Mouse (Mus musculus): Measurements from ENCODE around the gene Plin2. TPM values are rescaled to one million over a fixed set of nuclear protein-coding genes. Genes with fewer than 3 reads are reported as not detected.

Plin2 gene
- total RNA-seq (2021), result 10 to 100 TPM in 1 of 2 experiments, 1 to 10 TPM in 1; 7.7 to 11.3 TPM
- long read RNA-seq, experiment 1, transcript Plin2-201 (8 exons, 1,888 nt), result major isoform, 10 of 15 reads
- long read RNA-seq, experiment 1, partial matches to known transcripts, result 2 of 15 reads
- long read RNA-seq, experiment 1, other reads (novel, unspliced or antisense), result 3 of 15 reads
- long read RNA-seq, experiment 2, transcript Plin2-201 (8 exons, 1,888 nt), result major isoform, 5 of 6 reads
- long read RNA-seq, experiment 2, partial matches to known transcripts, result 0 of 6 reads
- long read RNA-seq, experiment 2, other reads (novel, unspliced or antisense), result 1 of 6 reads

DNA sequence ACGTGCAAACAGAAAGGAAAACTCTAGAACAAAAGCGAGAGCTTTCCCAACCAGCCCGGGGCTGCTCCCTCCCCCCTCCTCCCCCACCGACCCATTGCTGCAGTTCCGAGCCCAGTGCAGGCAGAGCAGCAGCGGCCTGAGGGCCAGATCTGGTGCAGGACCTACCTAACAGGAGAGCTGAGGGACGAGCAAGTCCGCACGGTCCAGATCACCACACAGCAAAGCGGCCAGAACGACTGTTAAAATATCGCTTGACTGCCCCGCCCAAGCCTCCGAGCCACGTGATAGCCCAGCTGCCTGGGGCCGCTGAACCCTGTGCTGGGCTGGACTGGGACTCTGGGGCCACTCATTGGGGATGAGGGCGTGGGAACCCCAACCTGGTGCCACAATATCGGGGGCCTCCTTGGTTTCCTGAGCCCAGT is at the start of gene Plin2:
Plin2 (minus strand) TSS at position 281 of the 422 bp plus-strand sequence.
- no peak for TF ChIP-seq CTCF (IDR thresholded peaks at IDR 0.05)
- Histone ChIP-seq H3K27ac (peak within 1 kb of the TSS; percentile 70), H3K4me3 (peak within 1 kb of the TSS; percentile 58)
- DNase-seq (ENCODE audit: extremely low spot score in 1 of 2, low spot score in 2 of 2), result peak; percentile 25 to 27
- intact Hi-C loops (cut with DNase I), result no loop called here

DNA sequence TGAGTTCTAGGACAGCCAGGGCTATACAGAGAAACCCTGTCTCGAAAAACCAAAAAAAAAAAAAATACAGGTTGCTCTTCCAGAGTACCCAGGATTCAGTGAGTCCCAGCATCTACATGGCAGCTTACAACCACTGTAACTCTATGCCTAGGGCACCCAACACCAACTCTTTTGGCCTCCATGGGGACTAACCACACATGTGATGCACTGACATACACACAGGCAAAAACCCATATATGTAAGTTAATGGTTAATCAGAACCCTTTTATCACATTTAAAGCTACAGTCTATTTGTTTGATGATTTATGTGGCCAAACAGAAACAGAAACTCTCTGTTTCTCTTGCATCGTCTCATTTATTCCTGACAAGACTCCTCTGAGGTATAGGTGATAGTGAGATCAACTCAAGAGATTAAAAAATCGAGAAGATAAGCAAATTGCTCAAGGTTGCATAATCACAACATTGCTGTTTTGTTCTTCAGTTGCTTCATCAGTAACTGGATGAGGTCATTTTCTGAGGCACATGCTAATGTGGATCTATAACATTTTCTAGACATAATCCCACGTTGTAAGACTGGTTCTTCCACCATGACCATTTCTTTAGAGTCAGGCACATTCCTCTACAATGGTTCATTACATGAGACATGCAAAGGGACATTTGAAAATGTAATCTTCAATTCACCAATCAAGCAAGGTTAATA is 49.2 kb upstream of the Plin2 start:
- H3K4me3 ChIP-seq, result no peak overlapping the region
- no peak for DNase-seq (ENCODE audit: extremely low spot score in 1 of 2, low spot score in 2 of 2)
- intact Hi-C loops (cut with DNase I), result no loop called here
- no peak overlapping the region for H3K27ac ChIP-seq
- TF ChIP-seq CTCF (IDR thresholded peaks at IDR 0.05), result no peak

DNA sequence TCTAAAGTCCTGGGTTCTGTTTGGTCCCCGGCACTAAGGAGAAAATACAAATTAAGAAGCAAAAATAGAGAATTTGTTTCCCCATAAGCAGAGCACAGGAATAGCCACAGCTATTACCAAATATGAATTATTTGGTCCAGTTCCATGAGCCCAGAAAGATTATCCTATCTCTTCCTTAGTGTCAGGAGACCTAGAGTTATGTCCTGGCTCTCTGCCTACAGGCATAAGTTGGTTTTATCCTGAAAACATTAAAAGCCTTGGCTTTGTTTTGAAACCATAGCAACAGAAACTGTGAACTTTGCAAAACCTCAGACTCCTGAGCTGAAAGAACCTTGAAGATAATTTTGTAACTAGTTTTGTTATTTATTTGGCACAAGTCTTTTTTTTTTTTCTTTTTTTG is 47.3 kb upstream of the Plin2 start:
- no peak overlapping the region for H3K4me3 ChIP-seq
- no peak overlapping the region for H3K27ac ChIP-seq
- intact Hi-C loops (cut with DNase I), result no loop called here
- TF ChIP-seq CTCF (IDR thresholded peaks at IDR 0.05), result no peak
- DNase-seq (ENCODE audit: extremely low spot score in 1 of 2, low spot score in 2 of 2), result no peak

DNA sequence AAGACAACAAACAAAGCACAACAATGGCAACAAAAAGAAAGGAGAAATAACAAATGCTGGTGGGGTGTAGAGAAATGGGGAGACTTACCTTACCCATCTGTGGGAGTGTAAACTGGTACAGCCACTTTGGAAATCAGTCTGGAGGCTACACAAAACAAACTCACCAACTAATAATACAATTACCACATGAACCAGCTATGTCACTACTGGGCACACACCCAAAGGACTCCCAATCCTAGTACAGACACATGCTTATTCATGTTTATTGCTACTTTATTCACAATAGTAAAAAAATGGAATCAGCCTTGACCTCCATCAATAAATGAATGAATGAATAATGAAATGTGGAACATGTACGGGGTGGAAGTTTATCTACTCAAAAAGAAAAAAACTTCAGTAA is 45.5 kb upstream of the Plin2 start:
- no peak for TF ChIP-seq CTCF (IDR thresholded peaks at IDR 0.05)
- intact Hi-C loops (cut with DNase I), result no loop called here
- no peak for DNase-seq (ENCODE audit: extremely low spot score in 1 of 2, low spot score in 2 of 2)
- H3K27ac ChIP-seq, result no peak overlapping the region
- H3K4me3 ChIP-seq, result no peak overlapping the region

DNA sequence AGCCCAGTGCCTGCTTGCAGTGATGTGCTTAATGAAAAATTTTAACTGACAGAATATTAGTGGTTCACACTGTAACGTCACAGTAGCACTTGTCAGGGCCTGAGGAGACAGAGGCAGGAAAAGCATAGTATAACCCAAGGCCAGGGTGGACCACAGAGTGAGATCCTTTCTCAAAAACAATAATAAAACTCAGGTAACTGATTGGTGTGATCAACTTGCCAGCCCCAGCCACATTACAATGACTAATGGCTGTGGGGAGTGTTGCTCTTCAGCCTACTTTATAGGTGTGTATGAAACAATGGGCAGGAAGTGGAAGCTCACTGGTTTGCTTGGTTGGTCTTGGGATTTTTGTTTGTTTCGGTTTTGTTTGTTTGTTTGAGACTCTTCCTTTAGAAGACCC is 43.7 kb upstream of the Plin2 start:
- no peak for DNase-seq (ENCODE audit: extremely low spot score in 1 of 2, low spot score in 2 of 2)
- H3K4me3 ChIP-seq, result no peak overlapping the region
- intact Hi-C loops (cut with DNase I), result no loop called here
- no peak overlapping the region; the same call in 1 of the 2 replicates for H3K27ac ChIP-seq
- no peak for TF ChIP-seq CTCF (IDR thresholded peaks at IDR 0.05)

DNA sequence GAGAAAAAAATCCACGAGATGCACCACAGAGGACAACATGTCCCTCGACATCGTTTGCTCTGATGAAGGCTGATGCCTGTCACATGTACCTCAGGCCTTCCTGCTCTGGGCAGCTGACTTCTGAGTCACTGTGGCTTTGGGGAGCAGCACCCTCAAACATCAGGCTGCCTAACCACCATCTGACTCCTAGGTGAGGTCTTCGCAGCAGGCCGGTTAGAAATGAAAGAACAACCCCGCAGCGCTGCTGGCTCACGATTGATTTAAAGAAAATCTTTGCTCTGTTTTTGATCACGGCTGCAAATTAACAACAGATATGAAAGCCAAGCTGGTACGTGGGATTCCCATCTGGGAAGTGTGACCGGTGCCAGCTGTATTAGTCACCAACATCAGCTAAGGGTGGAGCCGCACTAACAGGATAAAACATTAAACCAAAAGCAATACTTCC is 42.9 kb upstream of the Plin2 start:
- H3K27ac ChIP-seq, result peak overlapping the region; percentile 58
- TF ChIP-seq CTCF (IDR thresholded peaks at IDR 0.05), result no peak
- DNase-seq (ENCODE audit: extremely low spot score in 1 of 2, low spot score in 2 of 2), result peak; percentile 37 to 54
- intact Hi-C loops (cut with DNase I), result no loop called here
- H3K4me3 ChIP-seq, result peak overlapping the region; percentile 19

DNA sequence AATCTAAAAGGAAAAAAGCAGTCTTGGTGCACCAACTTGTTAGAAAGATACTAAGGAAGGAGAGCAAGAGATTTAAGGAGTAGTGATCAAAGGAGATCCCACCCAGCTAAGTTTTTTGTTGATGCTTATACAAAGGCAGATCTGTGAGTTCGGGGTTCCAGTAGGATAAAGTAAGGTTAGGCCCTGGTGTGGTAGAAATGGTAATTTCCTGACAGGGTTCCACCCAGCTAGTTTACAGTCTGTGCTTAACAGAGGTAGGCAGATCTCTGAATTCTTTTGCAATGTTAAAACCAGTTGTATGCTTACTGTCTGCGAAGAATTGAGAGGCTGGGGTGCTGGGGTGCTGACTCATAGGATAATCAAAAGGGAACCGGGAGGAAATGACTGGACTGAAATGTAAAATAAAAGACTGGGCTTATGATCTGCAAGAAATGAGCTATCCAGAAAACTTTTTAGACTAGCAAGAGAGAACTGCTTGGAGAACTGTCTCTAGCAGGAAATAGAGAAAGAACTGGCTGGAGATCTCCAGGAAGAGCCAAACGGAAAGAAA is 40.9 kb upstream of the Plin2 start:
- no peak for DNase-seq (ENCODE audit: extremely low spot score in 1 of 2, low spot score in 2 of 2)
- no peak overlapping the region for H3K27ac ChIP-seq
- intact Hi-C loops (cut with DNase I), result no loop called here
- H3K4me3 ChIP-seq, result no peak overlapping the region
- no peak for TF ChIP-seq CTCF (IDR thresholded peaks at IDR 0.05)

DNA sequence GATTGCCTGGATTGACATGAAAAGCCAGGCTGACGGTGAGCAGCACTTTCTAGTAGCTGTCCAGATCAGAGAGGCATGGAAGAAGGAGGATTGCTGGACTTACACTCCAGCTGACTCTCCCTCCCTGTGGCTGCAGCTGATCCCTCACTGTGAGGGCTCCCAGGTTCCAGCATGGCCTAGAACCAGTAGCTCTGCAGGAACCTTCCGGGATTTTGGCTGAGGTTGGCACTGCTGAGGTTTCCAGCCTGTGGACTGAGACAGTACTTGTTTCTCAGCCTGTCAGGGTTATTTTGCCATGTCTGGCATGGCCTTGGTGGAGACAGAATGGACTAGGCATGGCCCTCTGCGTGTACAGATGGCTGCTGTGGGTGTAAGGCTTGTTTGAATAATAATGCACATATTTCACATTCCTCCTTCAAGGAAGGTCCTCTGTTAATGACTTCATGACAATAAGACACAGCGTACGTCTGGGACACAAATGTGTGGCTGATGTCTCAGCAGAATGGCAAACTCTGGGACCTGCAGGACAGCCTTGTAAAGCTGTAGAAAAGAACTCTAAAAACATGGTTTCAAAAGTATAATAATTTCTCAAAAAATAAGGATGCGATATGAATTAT is 40.3 kb upstream of the Plin2 start:
- DNase-seq (ENCODE audit: extremely low spot score in 1 of 2, low spot score in 2 of 2), result no peak
- intact Hi-C loops (cut with DNase I), result no loop called here
- TF ChIP-seq CTCF (IDR thresholded peaks at IDR 0.05), result no peak
- Histone ChIP-seq H3K27ac (no peak overlapping the region), H3K4me3 (no peak overlapping the region)

DNA sequence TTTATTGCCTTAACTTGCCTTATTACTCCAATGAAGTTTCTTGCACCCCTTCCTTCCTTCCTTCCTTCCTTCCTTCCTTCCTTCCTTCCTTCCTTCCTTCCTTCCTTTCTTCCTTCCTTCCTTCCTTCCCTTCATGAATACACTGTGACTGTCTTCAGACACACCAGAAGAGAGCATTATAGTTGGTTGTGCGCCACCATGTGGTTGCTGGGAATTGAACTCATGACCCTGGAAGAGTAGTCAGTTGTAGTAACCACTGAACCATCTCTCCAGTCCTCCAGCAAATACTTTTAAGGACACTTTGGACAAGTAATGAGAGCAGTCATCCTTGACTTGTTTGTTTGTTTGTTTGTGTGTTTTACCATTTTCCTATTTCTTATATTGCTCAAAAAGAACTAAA is 38.9 kb upstream of the Plin2 start:
- no peak for DNase-seq (ENCODE audit: extremely low spot score in 1 of 2, low spot score in 2 of 2)
- TF ChIP-seq CTCF (IDR thresholded peaks at IDR 0.05), result peak; percentile 3
- intact Hi-C loops (cut with DNase I), result no loop called here
- no peak overlapping the region for H3K27ac ChIP-seq
- H3K4me3 ChIP-seq, result no peak overlapping the region

DNA sequence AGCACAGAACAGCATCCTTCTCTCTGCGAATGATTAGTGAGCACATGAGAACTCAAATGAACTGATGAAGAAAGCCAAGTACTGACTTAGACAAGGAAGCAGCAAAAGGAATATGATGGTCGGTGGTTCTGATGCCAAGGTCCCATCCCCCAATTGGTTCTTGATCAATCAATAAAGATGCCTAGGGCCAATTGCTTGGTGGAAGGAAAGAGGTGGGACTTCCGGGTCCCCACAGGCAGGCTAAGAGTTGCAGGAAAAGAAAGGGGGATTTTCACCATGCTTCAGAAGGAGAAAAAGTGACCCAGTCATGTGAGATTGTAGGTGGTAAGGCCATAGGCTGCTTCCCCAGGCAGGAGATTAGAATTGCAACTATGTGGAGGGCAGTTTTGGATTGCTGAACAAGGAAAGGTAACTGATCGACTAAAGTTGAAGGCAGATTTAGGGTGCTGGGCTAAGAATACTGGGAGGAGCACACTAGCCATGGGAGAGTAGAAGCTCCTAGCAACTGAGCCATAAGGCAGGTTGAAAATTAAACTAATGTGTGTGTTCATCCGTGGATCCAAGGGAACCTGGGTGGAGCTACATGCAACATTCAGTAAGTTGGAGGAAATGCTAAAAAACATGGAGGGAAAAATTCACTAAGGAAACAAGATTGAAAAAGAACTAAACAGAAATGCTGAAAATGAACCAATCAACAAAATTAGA is 29.5 kb upstream of the Plin2 start:
- no peak for DNase-seq (ENCODE audit: extremely low spot score in 1 of 2, low spot score in 2 of 2)
- intact Hi-C loops (cut with DNase I), result loop anchor here (5.0 to 10.0 kb wide), 2 partner anchors 87 to 865 kb away; partner anchors contain the start of gene Haus6
- no peak for TF ChIP-seq CTCF (IDR thresholded peaks at IDR 0.05)
- no peak overlapping the region for H3K4me3 ChIP-seq
- no peak overlapping the region for H3K27ac ChIP-seq

DNA sequence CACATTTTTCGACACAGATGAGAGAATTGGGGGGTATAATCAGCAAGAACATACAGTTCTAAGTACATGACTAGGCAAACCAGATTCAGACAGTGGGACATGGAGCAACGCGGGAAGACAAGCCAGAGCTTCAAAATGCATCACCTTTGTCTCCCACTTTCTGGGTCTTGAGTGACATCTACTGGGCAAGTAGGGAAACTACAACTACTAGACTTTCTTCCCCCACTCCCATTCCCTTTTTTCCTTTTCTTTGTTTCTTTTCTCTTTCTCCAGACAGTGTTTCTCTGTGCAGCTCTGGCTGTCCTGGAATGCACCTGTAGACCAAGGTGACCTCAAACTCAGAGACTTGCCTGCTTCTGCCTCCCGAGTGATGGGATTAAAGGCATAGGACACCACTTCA is 27.0 kb upstream of the Plin2 start:
- intact Hi-C loops (cut with DNase I), result loop anchor here (1.0 to 10.0 kb wide), 4 partner anchors 44 to 862 kb away; partner anchors contain the start of genes Haus6 and Rraga
- peak in 1 of 2 experiments; percentile 20 for DNase-seq (ENCODE audit: extremely low spot score in 1 of 2, low spot score in 2 of 2)
- peak; percentile 82 for TF ChIP-seq CTCF (IDR thresholded peaks at IDR 0.05)
- no peak overlapping the region for H3K27ac ChIP-seq
- no peak overlapping the region for H3K4me3 ChIP-seq

Data from left cerebral cortex, adult 2 months (tissue).